Mouse (Mus musculus) embryonic fibroblast, embryonic 13.5 days (primary cell): ENCODE results near the gene Amotl2.

Source experiments
- CTCF ChIP-seq: IDR thresholded peaks from 2 replicates; pipeline ENCODE4 v1.5.1; 2011; ENCODE audit warnings: mild to moderate bottlenecking, control low read depth, low read length, moderate library complexity, borderline replicate concordance; ENCODE audit not compliant: insufficient read depth
- POLR2A ChIP-seq: IDR thresholded peaks from 2 replicates; pipeline ENCODE4 v1.6.1; 2011; ENCODE audit warnings: low read depth, mild to moderate bottlenecking, control low read depth, low read length, moderate library complexity

DNA sequence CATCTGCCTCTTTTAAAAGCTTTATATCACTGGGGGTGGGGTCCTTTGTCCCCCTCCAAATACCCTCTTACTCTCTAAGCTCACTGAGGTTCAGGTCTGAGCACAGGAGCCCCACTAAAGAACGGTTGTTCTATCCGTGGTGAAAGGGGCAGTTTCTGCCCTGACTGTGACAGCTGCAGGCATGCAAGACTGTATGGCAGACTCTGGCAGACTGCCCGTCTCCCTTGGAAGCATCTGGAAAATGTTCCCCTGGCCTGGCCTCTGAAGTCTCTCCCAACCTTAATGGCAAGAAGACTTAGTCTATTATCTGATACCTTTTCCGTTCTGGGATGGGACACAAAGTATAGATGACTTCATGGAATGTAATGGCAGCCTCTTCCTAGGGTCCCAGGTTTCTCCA is 28.5 kb upstream of the Amotl2 start:
- TF ChIP-seq POLR2A (no peak), CTCF (no peak)
